Mouse (Mus musculus): Measurements from ENCODE around the gene Stat3. TPM values are rescaled to one million over a fixed set of nuclear protein-coding genes. Genes with fewer than 3 reads are reported as not detected.
A peak's percentile ranks its signal among the peaks of the same experiment; 100 is the strongest.

The Stat3 gene
- polyA plus RNA-seq, 1 experiment from 2014 or later: 36.5 TPM

GRCm38 (mm10) chr11:100958613-100959463 is 19.5 kb upstream of the Stat3 start:
- DNase-seq (no peak), ATAC-seq (ENCODE audit: insufficient read depth) (no peak)
- Histone ChIP-seq H3K4me3 (ENCODE audit: low read depth, low read length) (peak overlapping the region; percentile 16; the same call in 1 of the 2 replicates), H3K4me1 (ENCODE audit: insufficient read depth) (peaks cover 6% of the 10 kb centered on the region; the same call in 1 of the 2 replicates), H3K9ac (no peak overlapping the region; the same call in none of the 2 replicates), H3K27ac (ENCODE audit: low read depth) (no peak overlapping the region), H3K27me3 (ENCODE audit: insufficient read depth, low read length) (peaks cover 17% of the 10 kb centered on the region), H3K4me2 (peak overlapping the region; percentile 37), H3K9me3 (ENCODE audit: low read depth, low read length) (no peaks in the 10 kb centered on the region), H3K36me3 (ENCODE audit: insufficient read depth) (peaks cover 26% of the 10 kb centered on the region)
- no peak for TF ChIP-seq CTCF (IDR thresholded peaks at IDR 0.05; ENCODE audit: low read depth)
- 18% methylated on average over 76 of the region's 76 CpGs for WGBS

- Histone ChIP-seq H3K9ac (no peak overlapping the region), H3K4me1 (ENCODE audit: insufficient read depth) (peaks cover 6% of the 10 kb centered on the region; the same call in 1 of the 2 replicates), H3K4me2 (no peak overlapping the region), H3K27me3 (ENCODE audit: insufficient read depth, low read length) (peaks cover 17% of the 10 kb centered on the region), H3K27ac (ENCODE audit: low read depth) (no peak overlapping the region), H3K4me3 (ENCODE audit: low read depth, low read length) (no peak overlapping the region), H3K36me3 (ENCODE audit: insufficient read depth) (peaks cover 26% of the 10 kb centered on the region), H3K9me3 (ENCODE audit: low read depth, low read length) (no peaks in the 10 kb centered on the region)
- no peak for TF ChIP-seq CTCF (IDR thresholded peaks at IDR 0.05; ENCODE audit: low read depth)
- DNase-seq (no peak), ATAC-seq (ENCODE audit: insufficient read depth) (no peak)
- 44% methylated on average over 5 of the region's 6 CpGs for WGBS
Measured at GRCm38 (mm10) chr11:100957915-100958469, 18.7 kb upstream of the Stat3 start.

GRCm38 (mm10) chr11:100957244-100957643 is 17.9 kb upstream of the Stat3 start:
- peak; percentile 93 for TF ChIP-seq CTCF (IDR thresholded peaks at IDR 0.05; ENCODE audit: low read depth)
- H3K4me2 ChIP-seq: no peak overlapping the region
- H3K9ac ChIP-seq: no peak overlapping the region
- H3K27me3 ChIP-seq (ENCODE audit: insufficient read depth, low read length): peaks cover 17% of the 10 kb centered on the region
- H3K4me3 ChIP-seq (ENCODE audit: low read depth, low read length): no peak overlapping the region
- DNase-seq (peak; percentile 94), ATAC-seq (ENCODE audit: insufficient read depth) (no peak)
- no peaks in the 10 kb centered on the region for H3K9me3 ChIP-seq (ENCODE audit: low read depth, low read length)
- H3K4me1 ChIP-seq (ENCODE audit: insufficient read depth): peaks cover 6% of the 10 kb centered on the region; the same call in 1 of the 2 replicates
- peaks cover 26% of the 10 kb centered on the region for H3K36me3 ChIP-seq (ENCODE audit: insufficient read depth)
- H3K27ac ChIP-seq (ENCODE audit: low read depth): no peak overlapping the region
- 3% methylated on average over 5 of the region's 5 CpGs for WGBS

- WGBS: 97% methylated on average over 1 of the region's 1 CpGs
- H3K9me3 ChIP-seq (ENCODE audit: low read depth, low read length): no peaks in the 10 kb centered on the region
- 0 out of 2 replicates have a peak, but pooled peaks cover 5% of the 10 kb centered on the region for H3K4me1 ChIP-seq (ENCODE audit: insufficient read depth)
- no peak for DNase-seq
- H3K4me2 ChIP-seq: no peak overlapping the region
- 0 out of 2 replicates have a peak, but pooled peaks have one; percentile 1 for TF ChIP-seq CTCF (IDR thresholded peaks at IDR 0.05; ENCODE audit: low read depth)
- H3K4me3 ChIP-seq (ENCODE audit: low read depth, low read length): no peak overlapping the region
- no peak overlapping the region for H3K9ac ChIP-seq
- no peaks in the 10 kb centered on the region for H3K36me3 ChIP-seq (ENCODE audit: insufficient read depth)
- no peaks in the 10 kb centered on the region for H3K27me3 ChIP-seq (ENCODE audit: insufficient read depth, low read length)
- no peak for ATAC-seq (ENCODE audit: insufficient read depth)
- H3K27ac ChIP-seq (ENCODE audit: low read depth): no peak overlapping the region
Measured at GRCm38 (mm10) chr11:100949540-100949939, 10.2 kb upstream of the Stat3 start.

GRCm38 (mm10) chr11:100948317-100948716 is 9.0 kb upstream of the Stat3 start:
- Histone ChIP-seq H3K27me3 (ENCODE audit: insufficient read depth, low read length) (no peaks in the 10 kb centered on the region), H3K4me3 (ENCODE audit: low read depth, low read length) (no peak overlapping the region), H3K36me3 (ENCODE audit: insufficient read depth) (no peaks in the 10 kb centered on the region), H3K4me2 (no peak overlapping the region), H3K9me3 (ENCODE audit: low read depth, low read length) (no peaks in the 10 kb centered on the region), H3K9ac (no peak overlapping the region), H3K27ac (ENCODE audit: low read depth) (no peak overlapping the region), H3K4me1 (ENCODE audit: insufficient read depth) (0 out of 2 replicates have a peak, but pooled peaks cover 5% of the 10 kb centered on the region)
- DNase-seq: no peak
- TF ChIP-seq CTCF (IDR thresholded peaks at IDR 0.05; ENCODE audit: low read depth): no peak
- WGBS: 35% methylated on average over 4 of the region's 4 CpGs
- no peak for ATAC-seq (ENCODE audit: insufficient read depth)

- peak; percentile 41 for TF ChIP-seq CTCF (IDR thresholded peaks at IDR 0.05; ENCODE audit: low read depth)
- H3K9ac ChIP-seq: no peak overlapping the region
- no peak overlapping the region for H3K27ac ChIP-seq (ENCODE audit: low read depth)
- 0 out of 2 replicates have a peak, but pooled peaks cover 5% of the 10 kb centered on the region for H3K4me1 ChIP-seq (ENCODE audit: insufficient read depth)
- no peaks in the 10 kb centered on the region for H3K27me3 ChIP-seq (ENCODE audit: insufficient read depth, low read length)
- no peak overlapping the region for H3K4me2 ChIP-seq
- ATAC-seq (ENCODE audit: insufficient read depth) (no peak), DNase-seq (no peak)
- H3K36me3 ChIP-seq (ENCODE audit: insufficient read depth): no peaks in the 10 kb centered on the region
- H3K9me3 ChIP-seq (ENCODE audit: low read depth, low read length): no peaks in the 10 kb centered on the region
- H3K4me3 ChIP-seq (ENCODE audit: low read depth, low read length): no peak overlapping the region
Measured at GRCm38 (mm10) chr11:100947548-100947947, 8.2 kb upstream of the Stat3 start.

GRCm38 (mm10) chr11:100946862-100947261 is 7.5 kb upstream of the Stat3 start:
- H3K27ac ChIP-seq (ENCODE audit: low read depth): no peak overlapping the region
- no peak for TF ChIP-seq CTCF (IDR thresholded peaks at IDR 0.05; ENCODE audit: low read depth)
- no peak overlapping the region for H3K4me2 ChIP-seq
- no peaks in the 10 kb centered on the region for H3K9me3 ChIP-seq (ENCODE audit: low read depth, low read length)
- H3K4me1 ChIP-seq (ENCODE audit: insufficient read depth): 0 out of 2 replicates have a peak, but pooled peaks cover 1% of the 10 kb centered on the region
- H3K4me3 ChIP-seq (ENCODE audit: low read depth, low read length): no peak overlapping the region
- WGBS: 40% methylated on average over 4 of the region's 4 CpGs
- H3K36me3 ChIP-seq (ENCODE audit: insufficient read depth): no peaks in the 10 kb centered on the region
- no peaks in the 10 kb centered on the region for H3K27me3 ChIP-seq (ENCODE audit: insufficient read depth, low read length)
- no peak for ATAC-seq (ENCODE audit: insufficient read depth)
- DNase-seq: peak; percentile 32
- no peak overlapping the region for H3K9ac ChIP-seq

All from lung, embryonic 14.5 days (tissue).